Mouse (Mus musculus): ENCODE results near the gene Clip4. TPM values are rescaled to one million over a fixed set of nuclear protein-coding genes. Genes with fewer than 3 reads are reported as not detected.

Clip4 gene
- polyA plus RNA-seq, 1 experiment from 2014 or later = 8.9 TPM

GRCm38 (mm10) chr17:71864039-71864438 is 95.8 kb downstream of the Clip4 start:
- no peak overlapping the region for H3K4me3 ChIP-seq (replicated peaks)
- H3K27ac ChIP-seq = no peak overlapping the region
- H3K4me1 ChIP-seq = no peaks in the 10 kb centered on the region
- H3K27me3 ChIP-seq = no peaks in the 10 kb centered on the region
- H3K9me3 ChIP-seq = no peaks in the 10 kb centered on the region
- 91% methylated on average over 8 of the region's 8 CpGs for whole genome bisulfite sequencing
- no peak overlapping the region for H3K4me2 ChIP-seq
- no peak overlapping the region for H3K9ac ChIP-seq
- peaks cover 7% of the 10 kb centered on the region for H3K36me3 ChIP-seq (replicated peaks)
- ATAC-seq (ENCODE audit: low FRiP score) = no peak

- Histone ChIP-seq H3K4me3 (replicated peaks) (no peak overlapping the region), H3K27me3 (no peaks in the 10 kb centered on the region), H3K36me3 (replicated peaks) (no peaks in the 10 kb centered on the region), H3K9ac (no peak overlapping the region), H3K9me3 (no peaks in the 10 kb centered on the region), H3K27ac (no peak overlapping the region), H3K4me1 (0 out of 2 replicates have a peak, but pooled peaks cover 5% of the 10 kb centered on the region), H3K4me2 (no peak overlapping the region)
- no peak for ATAC-seq (ENCODE audit: low FRiP score)
- 84% methylated on average over 5 of the region's 5 CpGs for WGBS
Measured at GRCm38 (mm10) chr17:71865437-71865836, 97.2 kb downstream of the Clip4 start.

- WGBS = 90% methylated on average over 2 of the region's 2 CpGs
- no peaks in the 10 kb centered on the region for H3K36me3 ChIP-seq (replicated peaks)
- H3K4me3 ChIP-seq (replicated peaks) = no peak overlapping the region
- 0 out of 2 replicates have a peak, but pooled peaks cover 5% of the 10 kb centered on the region for H3K4me1 ChIP-seq
- no peak for ATAC-seq (ENCODE audit: low FRiP score)
- no peaks in the 10 kb centered on the region for H3K9me3 ChIP-seq
- no peak overlapping the region for H3K4me2 ChIP-seq
- H3K9ac ChIP-seq = no peak overlapping the region
- H3K27me3 ChIP-seq = no peaks in the 10 kb centered on the region
- H3K27ac ChIP-seq = no peak overlapping the region
Measured at GRCm38 (mm10) chr17:71867892-71868291, 99.6 kb downstream of the Clip4 start.

GRCm38 (mm10) chr17:71868828-71869227 is 100.6 kb downstream of the Clip4 start:
- Histone ChIP-seq H3K4me3 (replicated peaks) (no peak overlapping the region), H3K4me2 (peak overlapping the region; percentile 83)
- ATAC-seq (ENCODE audit: low FRiP score) = no peak

GRCm38 (mm10) chr17:71869372-71870231 is 101.3 kb downstream of the Clip4 start:
- H3K4me1 ChIP-seq = 0 out of 2 replicates have a peak, but pooled peaks cover 5% of the 10 kb centered on the region
- no peak overlapping the region for H3K27ac ChIP-seq
- WGBS = 6% methylated on average over 57 of the region's 60 CpGs
- H3K36me3 ChIP-seq (replicated peaks) = no peaks in the 10 kb centered on the region
- H3K9me3 ChIP-seq = no peaks in the 10 kb centered on the region
- ATAC-seq (ENCODE audit: low FRiP score) = peak; percentile 84
- H3K4me3 ChIP-seq (replicated peaks) = peak overlapping the region; percentile 53
- H3K9ac ChIP-seq = peak overlapping the region; percentile 71
- peak overlapping the region; percentile 83 for H3K4me2 ChIP-seq
- H3K27me3 ChIP-seq = no peaks in the 10 kb centered on the region

More at GRCm38 (mm10) chr17:71868828-71869227, 100.6 kb downstream of the Clip4 start:
- WGBS = 71% methylated on average over 12 of the region's 12 CpGs
- Histone ChIP-seq H3K4me1 (0 out of 2 replicates have a peak, but pooled peaks cover 5% of the 10 kb centered on the region), H3K9me3 (no peaks in the 10 kb centered on the region), H3K9ac (no peak overlapping the region), H3K27ac (no peak overlapping the region), H3K27me3 (no peaks in the 10 kb centered on the region), H3K36me3 (replicated peaks) (no peaks in the 10 kb centered on the region)

GRCm38 (mm10) chr17:71870232-71870621 is 102.0 kb downstream of the Clip4 start:
- no peak overlapping the region for H3K9ac ChIP-seq
- no peak overlapping the region for H3K27ac ChIP-seq
- no peaks in the 10 kb centered on the region for H3K36me3 ChIP-seq (replicated peaks)
- no peaks in the 10 kb centered on the region for H3K27me3 ChIP-seq
- no peak for ATAC-seq (ENCODE audit: low FRiP score)
- WGBS = 91% methylated on average over 8 of the region's 8 CpGs
- no peak overlapping the region for H3K4me3 ChIP-seq (replicated peaks)
- H3K4me2 ChIP-seq = no peak overlapping the region
- H3K4me1 ChIP-seq = 0 out of 2 replicates have a peak, but pooled peaks cover 5% of the 10 kb centered on the region
- H3K9me3 ChIP-seq = no peaks in the 10 kb centered on the region

GRCm38 (mm10) chr17:71870641-71871040 is 102.4 kb downstream of the Clip4 start:
- no peaks in the 10 kb centered on the region for H3K36me3 ChIP-seq (replicated peaks)
- no peak overlapping the region for H3K4me2 ChIP-seq
- no peaks in the 10 kb centered on the region for H3K9me3 ChIP-seq
- 83% methylated on average over 1 of the region's 1 CpGs for WGBS
- no peak for ATAC-seq (ENCODE audit: low FRiP score)
- no peak overlapping the region for H3K27ac ChIP-seq
- no peak overlapping the region for H3K9ac ChIP-seq
- 0 out of 2 replicates have a peak, but pooled peaks cover 5% of the 10 kb centered on the region for H3K4me1 ChIP-seq
- H3K4me3 ChIP-seq (replicated peaks) = no peak overlapping the region
- no peaks in the 10 kb centered on the region for H3K27me3 ChIP-seq

- WGBS = 89% methylated on average over 7 of the region's 7 CpGs
- no peaks in the 10 kb centered on the region for H3K9me3 ChIP-seq
- no peak overlapping the region for H3K4me2 ChIP-seq
- no peaks in the 10 kb centered on the region for H3K36me3 ChIP-seq (replicated peaks)
- 0 out of 2 replicates have a peak, but pooled peaks cover 5% of the 10 kb centered on the region for H3K4me1 ChIP-seq
- no peaks in the 10 kb centered on the region for H3K27me3 ChIP-seq
- H3K27ac ChIP-seq = no peak overlapping the region
- no peak overlapping the region for H3K4me3 ChIP-seq (replicated peaks)
- no peak overlapping the region for H3K9ac ChIP-seq
- ATAC-seq (ENCODE audit: low FRiP score) = no peak
Measured at GRCm38 (mm10) chr17:71871981-71872380, 103.7 kb downstream of the Clip4 start.

GRCm38 (mm10) chr17:71872976-71873375 is 104.7 kb downstream of the Clip4 start:
- ATAC-seq (ENCODE audit: low FRiP score) = no peak
- Histone ChIP-seq H3K4me2 (no peak overlapping the region), H3K9me3 (no peaks in the 10 kb centered on the region), H3K9ac (no peak overlapping the region), H3K36me3 (replicated peaks) (no peaks in the 10 kb centered on the region), H3K4me1 (0 out of 2 replicates have a peak, but pooled peaks cover 5% of the 10 kb centered on the region), H3K4me3 (replicated peaks) (no peak overlapping the region), H3K27ac (no peak overlapping the region), H3K27me3 (no peaks in the 10 kb centered on the region)
- 64% methylated on average over 5 of the region's 5 CpGs for WGBS

GRCm38 (mm10) chr17:71874077-71874476 is 105.8 kb downstream of the Clip4 start:
- no peaks in the 10 kb centered on the region for H3K9me3 ChIP-seq
- H3K9ac ChIP-seq = no peak overlapping the region
- ATAC-seq (ENCODE audit: low FRiP score) = no peak
- H3K27me3 ChIP-seq = no peaks in the 10 kb centered on the region
- H3K36me3 ChIP-seq (replicated peaks) = no peaks in the 10 kb centered on the region
- H3K27ac ChIP-seq = no peak overlapping the region
- 0 out of 2 replicates have a peak, but pooled peaks cover 5% of the 10 kb centered on the region for H3K4me1 ChIP-seq
- no peak overlapping the region for H3K4me2 ChIP-seq
- H3K4me3 ChIP-seq (replicated peaks) = no peak overlapping the region
- 48% methylated on average over 6 of the region's 6 CpGs for WGBS

GRCm38 (mm10) chr17:71874795-71875194 is 106.5 kb downstream of the Clip4 start:
- Histone ChIP-seq H3K4me1 (0 out of 2 replicates have a peak, but pooled peaks cover under 1% of the 10 kb centered on the region), H3K9me3 (no peaks in the 10 kb centered on the region), H3K9ac (no peak overlapping the region), H3K36me3 (replicated peaks) (no peaks in the 10 kb centered on the region), H3K4me3 (replicated peaks) (no peak overlapping the region), H3K4me2 (no peak overlapping the region), H3K27ac (no peak overlapping the region), H3K27me3 (no peaks in the 10 kb centered on the region)
- 90% methylated on average over 9 of the region's 9 CpGs for WGBS
- ATAC-seq (ENCODE audit: low FRiP score) = no peak

- Histone ChIP-seq H3K27me3 (no peaks in the 10 kb centered on the region), H3K9me3 (no peaks in the 10 kb centered on the region), H3K4me3 (replicated peaks) (no peak overlapping the region), H3K36me3 (replicated peaks) (no peaks in the 10 kb centered on the region), H3K4me2 (no peak overlapping the region), H3K27ac (no peak overlapping the region), H3K4me1 (no peaks in the 10 kb centered on the region), H3K9ac (no peak overlapping the region)
- 76% methylated on average over 7 of the region's 7 CpGs for WGBS
- ATAC-seq (ENCODE audit: low FRiP score) = no peak
Measured at GRCm38 (mm10) chr17:71875492-71875891, 107.2 kb downstream of the Clip4 start.

GRCm38 (mm10) chr17:71881369-71881768 is 113.1 kb downstream of the Clip4 start:
- 89% methylated on average over 6 of the region's 6 CpGs for WGBS
- no peaks in the 10 kb centered on the region for H3K27me3 ChIP-seq
- H3K4me3 ChIP-seq (replicated peaks) = no peak overlapping the region
- no peak overlapping the region for H3K9ac ChIP-seq
- H3K4me2 ChIP-seq = no peak overlapping the region
- H3K9me3 ChIP-seq = no peaks in the 10 kb centered on the region
- no peaks in the 10 kb centered on the region for H3K36me3 ChIP-seq (replicated peaks)
- no peak for ATAC-seq (ENCODE audit: low FRiP score)
- no peaks in the 10 kb centered on the region for H3K4me1 ChIP-seq
- no peak overlapping the region for H3K27ac ChIP-seq
